Mouse (Mus musculus) urinary bladder, postnatal 36 days (tissue): Measurements from ENCODE around the gene Vat1l.

Source experiments
- DNase-seq, 2 experiments: peaks; one replicate each; pipeline ENCODE4 v3.0.0; 2022; ENCODE audit warnings: low spot score in 2 of 2, mixed read lengths in 1 of 2

Gene Vat1l

DNA sequence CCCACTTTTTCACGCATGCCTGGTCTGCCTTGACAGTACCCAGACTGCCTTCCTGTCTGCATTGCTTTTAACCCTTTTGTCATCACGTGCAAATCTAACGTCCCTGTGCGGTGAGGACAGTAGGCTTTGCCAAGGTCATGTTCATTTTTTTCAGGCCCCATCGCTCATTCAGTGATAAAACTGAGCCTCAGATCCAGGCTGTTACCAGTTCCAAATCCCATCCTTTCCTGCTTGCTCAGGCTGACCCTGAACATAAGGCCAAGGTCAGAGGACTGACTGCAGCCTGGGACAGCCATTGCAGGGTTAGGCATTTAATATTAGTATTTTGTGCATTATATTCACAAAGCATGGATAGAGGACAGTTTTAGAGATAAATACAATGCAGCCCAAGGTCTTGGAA lies 192.9 kb downstream of the Vat1l start:
- no peak for DNase-seq

DNA sequence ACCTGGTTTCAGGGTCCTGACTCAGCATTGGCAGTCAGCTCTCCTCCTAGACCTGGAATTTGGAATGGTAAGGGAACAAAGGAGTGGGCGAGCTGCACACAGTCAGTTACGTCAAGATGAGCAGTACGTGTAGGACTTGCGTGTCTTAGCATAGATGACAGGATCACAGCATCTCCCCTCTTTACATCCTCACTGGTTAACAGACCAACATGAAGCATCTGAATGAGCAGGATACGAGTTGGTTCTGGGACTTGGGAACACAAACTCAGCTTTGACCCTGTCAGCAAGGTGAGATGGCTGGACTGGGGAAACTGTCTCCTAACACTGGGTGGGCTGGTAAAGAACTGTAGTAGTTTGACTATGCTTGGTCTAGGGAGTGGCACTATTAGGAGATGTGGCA lies 193.9 kb downstream of the Vat1l start:
- no peak for DNase-seq

- DNase-seq, result no peak
Measured at GRCm38 (mm10) chr8:114401679-114402078, 196.3 kb downstream of the Vat1l start.

GRCm38 (mm10) chr8:114411421-114411820 lies 206.0 kb downstream of the Vat1l start:
- no peak for DNase-seq

GRCm38 (mm10) chr8:114417786-114418185 lies 212.4 kb downstream of the Vat1l start, which contains the start of gene Clec3a:
TSS of gene Clec3a (plus strand) at chr8:114418086.
- DNase-seq, result no peak

GRCm38 (mm10) chr8:114418486-114418885 lies 213.1 kb downstream of the Vat1l start:
- no peak for DNase-seq

DNA sequence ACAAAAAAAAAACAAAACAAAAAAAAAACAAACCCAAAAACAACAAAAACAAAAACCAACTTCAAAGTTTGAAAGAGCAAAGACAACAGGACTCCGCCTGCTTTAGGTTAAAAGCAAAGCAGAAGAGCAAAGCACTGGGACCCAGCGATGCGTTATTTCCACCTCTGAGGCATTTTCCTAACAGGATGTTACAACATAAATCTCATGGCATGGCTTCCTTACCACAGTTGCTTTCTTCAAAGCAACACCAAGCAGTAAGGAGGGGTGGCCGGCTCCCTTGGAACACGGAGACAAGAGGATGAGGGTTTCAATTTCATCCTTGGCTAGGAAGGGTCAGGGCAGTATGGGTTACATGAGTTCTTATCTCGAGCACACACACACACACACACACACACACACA lies 213.5 kb downstream of the Vat1l start:
- DNase-seq, result no peak

GRCm38 (mm10) chr8:114421544-114421943 lies 216.1 kb downstream of the Vat1l start:
- no peak for DNase-seq
